Mouse (Mus musculus) midbrain, embryonic 10.5 days (tissue): ENCODE results near the gene Stk24. TPM values are rescaled to one million over a fixed set of nuclear protein-coding genes. Genes with fewer than 3 reads are reported as not detected.

ENCODE experiments used
- DNase-seq: peaks from one replicate; pipeline ENCODE4 v3.0.0-alpha.2; 2017; ENCODE audit warnings: low spot score
- H3K27ac ChIP-seq: fragments of 300-500 bp; sonication (generic); replicated peaks from 2 replicates; pipeline ENCODE4 v1.5.1; 2016; ENCODE audit warnings: mild to moderate bottlenecking
- H3K27me3 ChIP-seq: fragments of 300-500 bp; sonication (generic); 2 replicates; pipeline ENCODE4 v1.6.1; 2016; ENCODE audit warnings: low read depth, mild to moderate bottlenecking; ENCODE audit not compliant: poor library complexity, severe bottlenecking
- H3K36me3 ChIP-seq: fragments of 300-500 bp; sonication (generic); 2 replicates; pipeline ENCODE4 v1.6.1; 2016; ENCODE audit warnings: mild to moderate bottlenecking, moderate library complexity
- H3K4me1 ChIP-seq: fragments of 300-500 bp; sonication (generic); 2 replicates; pipeline ENCODE4 v1.6.1; 2016
- H3K4me3 ChIP-seq: fragments of 300-500 bp; sonication (generic); 2 replicates; pipeline ENCODE4 v1.5.1; 2016; ENCODE audit warnings: mild to moderate bottlenecking, moderate library complexity
- H3K9me3 ChIP-seq: fragments of 300-500 bp; sonication (generic); replicated peaks from 2 replicates; pipeline ENCODE4 v1.6.1; 2016; ENCODE audit warnings: mild to moderate bottlenecking
- WGBS: fragments of 180-500 bp; shearing (Covaris S2); methylation state at CpG from one replicate; pipeline ENCODE4 v1.1.7; 2016; 5-methylcytosine and 5-hydroxymethylcytosine counted together
- polyA plus RNA-seq: library from polyadenylated mRNA; unstranded; fragments of >200 nt; fragmentation: Nextera tagmentation; extraction: Ambion mirVana; gene quantifications from 2 replicates; pipeline ENCODE4 v1.2.1, GENCODE M21; 2016

Gene Stk24
- polyA plus RNA-seq, 1 experiment from 2014 or later, result 36.8 TPM

- whole genome bisulfite sequencing, result 87% methylated on average over 7 of the region's 7 CpGs
- no peak overlapping the region for H3K4me3 ChIP-seq
- no peaks in the 10 kb centered on the region for H3K36me3 ChIP-seq
- DNase-seq, result no peak
- H3K4me1 ChIP-seq, result peaks cover 6% of the 10 kb centered on the region
- no peaks in the 10 kb centered on the region for H3K27me3 ChIP-seq
- H3K9me3 ChIP-seq, result no peaks in the 10 kb centered on the region
- no peak overlapping the region for H3K27ac ChIP-seq
Measured at GRCm38 (mm10) chr14:121406943-121407342, 27.1 kb upstream of the Stk24 start.

DNA sequence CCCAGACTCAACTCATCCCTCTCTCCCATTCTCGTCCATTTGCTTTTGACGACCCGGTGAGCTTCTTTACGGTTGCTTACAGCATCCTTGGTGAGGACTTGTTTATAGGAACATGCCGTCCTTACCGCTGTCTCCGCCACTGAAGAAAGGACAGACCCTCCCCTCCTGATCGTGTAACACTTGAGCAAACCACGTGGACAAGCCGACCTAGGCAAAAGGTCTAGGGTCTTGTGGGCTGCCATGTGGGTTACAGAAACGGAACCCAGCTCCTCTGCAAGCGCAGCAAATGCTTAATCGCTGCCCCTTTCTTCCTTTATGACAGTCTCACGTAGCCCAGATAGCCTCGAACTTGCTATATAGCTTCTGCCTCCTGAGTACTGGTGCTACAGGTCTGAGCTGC is 25.7 kb upstream of the Stk24 start:
- Histone ChIP-seq H3K27ac (peak overlapping the region; percentile 6; the same call in 1 of the 2 replicates), H3K4me1 (peaks cover 6% of the 10 kb centered on the region), H3K36me3 (no peaks in the 10 kb centered on the region), H3K4me3 (peak overlapping the region; percentile 42), H3K9me3 (no peaks in the 10 kb centered on the region), H3K27me3 (no peaks in the 10 kb centered on the region)
- no peak for DNase-seq
- 53% methylated on average over 15 of the region's 15 CpGs for WGBS

DNA sequence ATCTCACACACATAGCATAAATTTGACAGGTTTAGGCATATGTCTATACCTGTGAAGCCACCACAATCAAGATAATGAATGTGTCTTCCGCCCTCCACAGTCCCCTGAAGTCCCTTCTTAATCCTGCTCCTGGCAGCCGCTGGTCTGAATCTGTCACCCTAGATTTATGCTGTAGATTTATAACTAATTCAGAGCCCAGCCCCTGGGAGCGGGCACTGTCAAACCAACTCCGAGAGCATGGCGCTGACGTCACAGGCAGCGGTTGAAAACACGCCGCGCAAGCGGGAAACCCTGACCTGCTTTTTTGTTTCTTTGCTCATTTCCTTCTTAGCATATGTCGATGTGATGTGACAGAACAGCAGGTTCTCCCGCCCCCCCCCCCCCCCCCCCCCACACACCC is 25.3 kb upstream of the Stk24 start:
- no peaks in the 10 kb centered on the region for H3K27me3 ChIP-seq
- H3K4me1 ChIP-seq, result peaks cover 6% of the 10 kb centered on the region
- no peak for DNase-seq
- no peaks in the 10 kb centered on the region for H3K36me3 ChIP-seq
- H3K27ac ChIP-seq, result peak overlapping the region; percentile 6; the same call in 1 of the 2 replicates
- H3K4me3 ChIP-seq, result peak overlapping the region; percentile 42
- no peaks in the 10 kb centered on the region for H3K9me3 ChIP-seq
- 58% methylated on average over 13 of the region's 13 CpGs for WGBS

- no peak overlapping the region for H3K4me3 ChIP-seq
- no peak overlapping the region for H3K27ac ChIP-seq
- H3K27me3 ChIP-seq, result no peaks in the 10 kb centered on the region
- no peaks in the 10 kb centered on the region for H3K9me3 ChIP-seq
- no peaks in the 10 kb centered on the region for H3K4me1 ChIP-seq
- 91% methylated on average over 6 of the region's 6 CpGs for WGBS
- H3K36me3 ChIP-seq, result no peaks in the 10 kb centered on the region
- DNase-seq, result no peak
Measured at GRCm38 (mm10) chr14:121399676-121400075, 19.9 kb upstream of the Stk24 start.

DNA sequence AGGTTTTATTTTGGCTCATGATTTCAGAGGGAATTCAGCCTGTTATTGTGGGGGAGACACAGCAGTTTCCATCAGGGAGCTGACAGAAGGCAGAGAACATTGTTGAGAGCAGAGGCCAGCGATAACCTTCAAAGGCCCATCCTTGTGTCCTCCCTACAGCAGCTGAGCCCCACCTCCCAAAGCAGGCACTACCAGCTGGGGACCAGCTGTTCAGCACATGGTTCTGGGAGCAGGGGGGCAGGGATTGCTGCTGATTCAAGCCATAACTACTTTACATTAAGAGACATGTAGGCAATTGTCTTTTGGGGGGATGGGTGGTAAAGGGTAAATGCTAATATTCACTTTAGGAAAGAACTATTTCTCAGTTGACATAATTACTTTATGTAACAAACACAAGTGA is 17.7 kb upstream of the Stk24 start:
- Histone ChIP-seq H3K27ac (no peak overlapping the region), H3K36me3 (no peaks in the 10 kb centered on the region), H3K9me3 (no peaks in the 10 kb centered on the region), H3K4me3 (no peak overlapping the region), H3K4me1 (no peaks in the 10 kb centered on the region), H3K27me3 (no peaks in the 10 kb centered on the region)
- DNase-seq, result peak; percentile 23
- WGBS, result 64% methylated on average over 1 of the region's 1 CpGs

DNA sequence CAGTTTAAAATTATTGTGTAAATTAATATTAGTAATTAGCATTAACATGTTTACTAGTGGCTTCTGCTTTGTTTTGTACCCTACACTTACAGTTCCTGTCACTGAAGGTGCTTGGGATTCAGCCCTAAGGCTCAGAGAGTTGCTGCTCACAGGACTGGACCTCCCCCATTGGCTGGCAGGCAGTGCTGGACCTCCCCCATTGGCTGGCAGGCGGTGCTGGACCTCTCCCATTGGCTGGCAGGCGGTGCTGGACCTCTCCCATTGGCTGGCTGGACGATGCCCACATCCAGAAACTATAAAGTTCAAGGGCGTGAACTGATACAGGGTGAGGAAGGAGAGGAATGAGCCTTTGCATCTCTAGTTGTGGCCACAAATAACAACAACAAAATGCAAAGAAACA is 15.3 kb upstream of the Stk24 start:
- Histone ChIP-seq H3K9me3 (no peaks in the 10 kb centered on the region), H3K4me3 (no peak overlapping the region), H3K4me1 (no peaks in the 10 kb centered on the region), H3K27me3 (no peaks in the 10 kb centered on the region), H3K36me3 (no peaks in the 10 kb centered on the region), H3K27ac (no peak overlapping the region)
- no peak for DNase-seq
- 76% methylated on average over 4 of the region's 4 CpGs for WGBS

DNA sequence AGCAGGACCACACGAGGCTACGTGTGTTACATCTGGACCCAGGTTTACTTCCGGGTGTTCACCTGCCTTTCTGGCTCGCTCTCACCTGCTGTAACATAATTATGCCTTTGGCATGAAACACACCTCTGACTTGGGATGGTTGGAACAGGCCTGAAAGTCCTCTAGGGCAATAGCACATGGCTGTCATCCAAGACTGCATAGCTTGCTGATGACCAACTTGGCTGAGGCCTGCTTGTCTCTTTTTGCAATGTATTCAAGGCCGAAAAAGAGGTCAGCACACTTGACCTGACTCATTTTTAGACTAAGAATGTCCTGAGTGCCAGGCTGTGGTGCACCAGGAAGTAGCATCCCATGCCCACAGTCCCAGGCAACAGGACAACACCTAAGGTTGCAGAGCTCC is 12.1 kb upstream of the Stk24 start:
- WGBS, result 85% methylated on average over 5 of the region's 5 CpGs
- Histone ChIP-seq H3K4me1 (peaks cover 10% of the 10 kb centered on the region), H3K36me3 (no peaks in the 10 kb centered on the region), H3K9me3 (no peaks in the 10 kb centered on the region), H3K27ac (no peak overlapping the region), H3K27me3 (no peaks in the 10 kb centered on the region), H3K4me3 (no peak overlapping the region)
- DNase-seq, result no peak

- peaks cover 29% of the 10 kb centered on the region for H3K4me1 ChIP-seq
- no peaks in the 10 kb centered on the region for H3K9me3 ChIP-seq
- peaks cover 14% of the 10 kb centered on the region for H3K27me3 ChIP-seq
- 0 out of 2 replicates have a peak overlapping the region, but pooled peaks have one; percentile 42 for H3K27ac ChIP-seq
- peak; percentile 39 for DNase-seq
- WGBS, result 29% methylated on average over 1 of the region's 1 CpGs
- no peak overlapping the region for H3K4me3 ChIP-seq
- no peaks in the 10 kb centered on the region for H3K36me3 ChIP-seq
Measured at GRCm38 (mm10) chr14:121387760-121388159, 7.9 kb upstream of the Stk24 start.

DNA sequence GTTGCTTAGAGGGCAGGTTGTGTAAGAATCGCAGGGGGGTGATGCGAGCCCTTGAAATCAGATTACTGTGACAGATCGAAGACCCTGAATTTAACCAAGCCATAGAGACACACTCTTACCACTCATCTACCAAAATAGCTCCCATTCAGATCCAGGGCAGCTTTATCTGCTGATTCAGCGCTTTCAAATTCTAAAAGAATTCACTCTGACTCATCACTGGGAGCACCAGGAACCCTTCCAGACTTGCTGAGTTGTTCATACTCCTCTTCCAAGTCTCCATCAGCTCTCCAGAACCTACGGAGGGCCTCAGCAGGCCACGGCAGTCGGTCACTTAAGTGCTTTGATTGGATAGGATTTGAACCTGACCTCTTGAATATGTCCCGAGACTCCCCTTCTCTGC is 5.6 kb upstream of the Stk24 start:
- H3K27me3 ChIP-seq, result peaks cover 21% of the 10 kb centered on the region
- no peak overlapping the region for H3K4me3 ChIP-seq
- no peak overlapping the region for H3K27ac ChIP-seq
- H3K9me3 ChIP-seq, result no peaks in the 10 kb centered on the region
- peaks cover 38% of the 10 kb centered on the region for H3K4me1 ChIP-seq
- 90% methylated on average over 8 of the region's 8 CpGs for WGBS
- H3K36me3 ChIP-seq, result no peaks in the 10 kb centered on the region
- DNase-seq, result no peak

- 26% methylated on average over 3 of the region's 3 CpGs for WGBS
- peaks cover 47% of the 10 kb centered on the region for H3K4me1 ChIP-seq
- H3K4me3 ChIP-seq, result no peak overlapping the region
- DNase-seq, result peak; percentile 49
- H3K9me3 ChIP-seq, result no peaks in the 10 kb centered on the region
- H3K27me3 ChIP-seq, result peaks cover 21% of the 10 kb centered on the region
- H3K36me3 ChIP-seq, result no peaks in the 10 kb centered on the region
- H3K27ac ChIP-seq, result 0 out of 2 replicates have a peak overlapping the region, but pooled peaks have one; percentile 34
Measured at GRCm38 (mm10) chr14:121383801-121384200, 4.0 kb upstream of the Stk24 start.

- Histone ChIP-seq H3K36me3 (peaks cover 14% of the 10 kb centered on the region), H3K4me3 (peak overlapping the region; percentile 99), H3K27me3 (peaks cover 6% of the 10 kb centered on the region; the same call in 1 of the 2 replicates), H3K4me1 (peaks cover 52% of the 10 kb centered on the region), H3K9me3 (no peaks in the 10 kb centered on the region), H3K27ac (peak overlapping the region; percentile 97)
- no peak for DNase-seq
- WGBS, result 1% methylated on average over 79 of the region's 79 CpGs
Measured at GRCm38 (mm10) chr14:121379116-121379826, 540 bp downstream of the Stk24 start.

GRCm38 (mm10) chr14:121378243-121379115 is 1.3 kb downstream of the Stk24 start:
- Histone ChIP-seq H3K27me3 (peaks cover 6% of the 10 kb centered on the region; the same call in 1 of the 2 replicates), H3K36me3 (peaks cover 17% of the 10 kb centered on the region), H3K4me3 (peak overlapping the region; percentile 99), H3K4me1 (peaks cover 47% of the 10 kb centered on the region), H3K27ac (peak overlapping the region; percentile 97), H3K9me3 (no peaks in the 10 kb centered on the region)
- peak; percentile 81 for DNase-seq
- under 1% methylated on average over 83 of the region's 83 CpGs for WGBS

- no peak for DNase-seq
- Histone ChIP-seq H3K27ac (no peak overlapping the region), H3K4me3 (0 out of 2 replicates have a peak overlapping the region, but pooled peaks have one; percentile 9), H3K36me3 (peaks cover 35% of the 10 kb centered on the region), H3K4me1 (peaks cover 36% of the 10 kb centered on the region), H3K27me3 (peaks cover under 1% of the 10 kb centered on the region; the same call in 1 of the 2 replicates), H3K9me3 (no peaks in the 10 kb centered on the region)
- WGBS, result 78% methylated on average over 6 of the region's 6 CpGs
Measured at GRCm38 (mm10) chr14:121376566-121376965, 3.2 kb downstream of the Stk24 start.
